Mouse (Mus musculus): ENCODE results near the gene Erc2. TPM values are rescaled to one million over a fixed set of nuclear protein-coding genes. Genes with fewer than 3 reads are reported as not detected.

Gene Erc2
- total RNA-seq, 2 experiments from 2014 or later: 203 to 224 TPM

DNA sequence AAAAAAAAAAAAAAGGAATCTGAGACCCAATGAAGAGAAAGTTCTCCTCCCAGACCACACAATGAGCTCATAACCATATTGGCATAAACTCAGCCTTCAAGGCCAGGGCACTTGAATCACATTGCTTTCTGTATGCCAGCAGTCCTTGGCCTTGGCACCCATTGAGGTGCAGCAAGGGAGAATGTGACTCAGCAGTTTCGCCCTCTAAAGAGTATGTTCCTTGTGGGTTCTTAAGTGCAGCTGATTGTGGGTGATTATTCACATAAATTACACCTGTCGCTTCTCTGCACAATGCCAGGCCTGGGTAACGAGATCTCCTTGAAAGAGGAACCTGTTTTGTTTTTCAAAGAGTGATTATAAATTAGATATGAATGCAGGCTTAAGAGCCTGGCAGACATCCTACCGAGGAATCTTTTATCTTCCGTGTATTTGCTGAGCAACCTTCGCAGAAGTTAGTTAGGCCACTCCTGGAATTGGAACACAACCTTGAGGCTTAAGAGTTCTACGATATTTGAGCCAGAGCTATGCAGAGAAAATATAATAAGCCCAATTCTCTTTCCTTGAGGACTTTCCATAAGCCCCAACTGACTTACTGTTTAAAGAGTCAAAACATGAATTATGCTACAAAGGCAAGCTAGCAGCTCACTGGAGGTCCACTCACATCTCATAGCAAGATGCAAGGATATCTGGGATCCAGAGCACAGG lies 834.3 kb downstream of the Erc2 start:
- no peak for TF ChIP-seq CTCF (IDR thresholded peaks at IDR 0.05)
- DNase-seq (ENCODE audit: extremely low spot score in 1 of 2, low spot score in 2 of 2): no peak
- intact Hi-C loops (cut with DNase I): no loop called here

DNA sequence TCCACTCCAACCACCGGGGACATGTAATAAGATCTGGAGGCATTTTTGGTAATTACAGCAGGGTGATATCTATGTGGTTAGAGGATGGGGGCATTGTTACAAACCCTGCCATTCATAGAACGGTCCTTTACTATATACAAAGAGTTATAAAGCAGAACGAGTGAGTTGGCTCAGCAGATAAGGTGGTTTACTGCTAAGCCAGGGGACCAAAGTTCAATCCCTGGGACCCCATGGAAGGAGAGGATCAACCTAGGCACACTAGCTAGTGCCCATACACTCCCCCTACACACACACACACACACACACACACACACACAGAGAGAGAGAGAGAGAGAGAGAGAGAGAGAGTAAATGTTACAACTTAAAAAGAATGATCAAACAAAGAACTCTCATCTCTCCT lies 835.2 kb downstream of the Erc2 start:
- H3K4me3 ChIP-seq: no peak overlapping the region
- TF ChIP-seq CTCF (IDR thresholded peaks at IDR 0.05): no peak
- no peak for DNase-seq (ENCODE audit: extremely low spot score in 1 of 2, low spot score in 2 of 2)
- H3K27ac ChIP-seq: no peak overlapping the region
- intact Hi-C loops (cut with DNase I): no loop called here

More for the DNA sequence above, 834.3 kb downstream of the Erc2 start:
- H3K4me3 ChIP-seq: no peak overlapping the region
- no peak overlapping the region for H3K27ac ChIP-seq

DNA sequence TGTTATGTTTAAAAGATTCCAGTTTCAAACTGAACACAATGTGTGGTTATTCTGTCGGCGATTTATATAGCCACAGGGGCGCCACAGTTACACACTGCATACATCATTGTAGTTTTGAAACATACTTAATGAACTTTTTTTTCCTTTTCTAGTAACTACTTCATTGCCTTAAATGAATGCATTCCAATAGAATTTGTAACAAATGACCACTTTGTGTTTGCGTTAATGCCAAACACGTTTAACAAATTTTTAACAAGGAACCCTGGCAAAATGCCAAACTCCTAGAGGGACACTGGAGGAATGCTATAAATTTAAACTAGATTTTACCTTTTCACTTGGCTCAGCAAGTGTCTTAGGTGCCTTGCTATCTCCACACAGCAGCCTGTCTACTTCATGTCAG lies 845.7 kb downstream of the Erc2 start:
- Histone ChIP-seq H3K27ac (no peak overlapping the region), H3K4me3 (no peak overlapping the region)
- intact Hi-C loops (cut with DNase I): no loop called here
- no peak for DNase-seq (ENCODE audit: extremely low spot score in 1 of 2, low spot score in 2 of 2)
- no peak for TF ChIP-seq CTCF (IDR thresholded peaks at IDR 0.05)

DNA sequence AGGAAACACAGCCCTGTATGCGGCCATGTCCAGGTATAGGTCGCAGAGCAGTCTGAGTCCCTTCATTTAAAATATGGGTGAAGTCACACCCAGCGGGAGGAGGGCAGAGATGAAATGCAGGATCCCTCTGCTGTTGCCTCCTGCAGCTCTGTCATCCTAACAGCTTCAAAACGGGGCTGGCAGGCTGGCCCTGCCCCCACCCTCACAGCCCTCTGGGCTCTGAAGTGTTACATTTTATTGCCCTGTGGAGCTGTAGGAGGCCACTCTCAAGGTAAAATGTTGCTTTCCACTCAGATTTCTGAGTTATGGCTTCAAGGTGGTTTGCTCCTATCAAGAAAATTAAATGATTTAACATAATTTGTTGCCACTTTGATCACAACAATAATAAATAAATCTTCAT lies 847.5 kb downstream of the Erc2 start:
- intact Hi-C loops (cut with DNase I): no loop called here
- Histone ChIP-seq H3K4me3 (no peak overlapping the region), H3K27ac (no peak overlapping the region)
- no peak for DNase-seq (ENCODE audit: extremely low spot score in 1 of 2, low spot score in 2 of 2)
- TF ChIP-seq CTCF (IDR thresholded peaks at IDR 0.05): no peak

DNA sequence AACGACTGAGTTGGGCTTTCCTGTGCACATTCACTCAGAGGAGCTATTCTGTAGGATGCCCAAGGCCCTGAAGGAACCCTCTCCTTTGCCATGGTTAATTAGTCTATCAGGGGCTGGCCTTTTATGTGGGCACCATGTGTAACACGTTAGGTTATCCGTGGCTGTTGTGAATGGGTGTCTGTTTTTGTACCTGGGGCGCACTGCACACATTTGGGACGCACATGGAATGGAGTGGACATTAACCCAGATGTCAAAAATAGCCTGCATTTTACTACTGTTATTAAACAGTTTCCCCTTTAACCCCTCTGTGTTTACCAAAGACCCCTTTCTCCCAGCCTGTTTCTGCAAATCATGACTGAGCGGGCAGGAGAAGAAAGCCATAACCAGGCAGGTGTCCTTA lies 848.0 kb downstream of the Erc2 start:
- DNase-seq (ENCODE audit: extremely low spot score in 1 of 2, low spot score in 2 of 2): no peak
- H3K4me3 ChIP-seq: no peak overlapping the region
- no peak for TF ChIP-seq CTCF (IDR thresholded peaks at IDR 0.05)
- intact Hi-C loops (cut with DNase I): no loop called here
- no peak overlapping the region for H3K27ac ChIP-seq

DNA sequence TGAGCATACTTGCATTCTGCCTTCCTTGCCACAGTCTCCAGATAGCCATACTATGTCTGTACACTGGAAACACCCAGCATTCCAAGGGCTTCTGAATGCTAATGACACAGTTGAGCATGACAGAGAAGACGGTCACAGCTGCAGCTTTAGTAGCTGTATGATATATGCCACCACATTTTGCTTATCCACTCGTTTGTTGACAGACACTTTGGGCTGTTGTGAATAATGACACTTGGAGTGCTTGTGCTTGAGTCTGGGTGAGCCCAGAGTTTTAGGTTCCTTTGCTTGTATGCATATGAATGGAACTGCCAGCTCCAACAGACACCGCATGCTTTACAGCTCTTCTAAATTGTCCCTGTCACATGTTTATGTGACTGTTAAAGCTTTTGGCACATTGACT lies 852.8 kb downstream of the Erc2 start:
- DNase-seq (ENCODE audit: extremely low spot score in 1 of 2, low spot score in 2 of 2): no peak
- Histone ChIP-seq H3K27ac (no peak overlapping the region), H3K4me3 (no peak overlapping the region)
- TF ChIP-seq CTCF (IDR thresholded peaks at IDR 0.05): no peak
- intact Hi-C loops (cut with DNase I): no loop called here

DNA sequence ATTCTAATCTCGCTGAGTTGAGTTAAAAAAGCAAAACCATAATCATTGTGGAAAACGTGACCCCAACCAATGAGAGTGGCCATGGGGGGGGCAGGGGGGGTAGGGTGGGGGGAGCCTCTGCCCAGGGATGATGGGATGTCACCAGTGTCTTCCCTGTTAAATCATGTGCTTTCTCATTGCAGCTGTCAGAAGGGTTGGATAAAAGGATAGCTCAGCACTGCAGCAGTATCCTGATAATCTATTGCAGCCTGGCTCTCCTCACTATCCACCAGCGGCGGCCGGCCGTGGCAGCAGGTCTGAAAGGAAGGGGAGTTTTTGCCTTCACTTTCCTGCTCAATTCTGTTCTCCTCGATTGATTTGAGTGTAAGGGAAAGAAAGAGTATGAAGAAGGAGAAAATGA lies 853.2 kb downstream of the Erc2 start:
- TF ChIP-seq CTCF (IDR thresholded peaks at IDR 0.05): no peak
- intact Hi-C loops (cut with DNase I): no loop called here
- DNase-seq (ENCODE audit: extremely low spot score in 1 of 2, low spot score in 2 of 2): no peak
- H3K4me3 ChIP-seq: no peak overlapping the region
- no peak overlapping the region for H3K27ac ChIP-seq

DNA sequence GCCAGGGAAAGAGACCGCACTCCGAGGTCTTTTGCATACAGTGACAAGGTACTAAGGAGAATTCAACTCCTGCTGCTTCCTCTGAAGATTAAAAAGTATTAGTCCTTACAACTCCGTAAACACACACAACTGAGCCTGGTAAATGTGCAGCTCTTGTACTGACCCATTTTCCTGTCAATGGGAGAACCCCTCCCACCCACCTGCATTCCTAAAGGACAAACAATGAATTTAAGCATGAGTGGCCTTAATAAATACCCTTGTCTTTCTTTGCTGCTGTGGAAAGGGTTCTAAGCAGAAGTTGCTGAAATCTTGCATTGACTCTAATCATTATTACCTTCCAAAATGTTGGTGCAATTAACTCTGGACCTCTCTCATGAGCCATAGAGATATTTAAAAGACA lies 854.5 kb downstream of the Erc2 start:
- TF ChIP-seq CTCF (IDR thresholded peaks at IDR 0.05): no peak
- intact Hi-C loops (cut with DNase I): no loop called here
- DNase-seq (ENCODE audit: extremely low spot score in 1 of 2, low spot score in 2 of 2): no peak
- Histone ChIP-seq H3K4me3 (no peak overlapping the region), H3K27ac (no peak overlapping the region)

DNA sequence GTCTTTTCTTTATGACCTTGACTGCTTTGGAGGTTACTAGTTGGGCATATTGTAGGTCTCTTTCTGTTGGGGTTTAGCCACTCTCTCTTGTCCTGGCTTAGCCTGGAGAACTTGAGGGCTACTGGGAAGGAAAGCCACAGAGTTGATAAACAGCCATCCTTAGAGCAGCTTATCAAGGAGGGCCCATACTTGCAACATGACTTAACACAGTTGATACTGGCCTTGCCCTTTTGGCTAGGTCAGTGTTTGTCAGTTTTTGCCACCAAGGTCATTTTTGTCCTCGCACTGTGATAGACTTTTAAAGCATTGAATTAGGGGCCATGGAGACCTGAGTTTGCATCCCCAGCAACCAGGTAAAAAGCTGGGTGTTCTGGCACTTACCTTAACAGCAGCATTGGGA lies 858.6 kb downstream of the Erc2 start:
- no peak for TF ChIP-seq CTCF (IDR thresholded peaks at IDR 0.05)
- intact Hi-C loops (cut with DNase I): no loop called here
- H3K4me3 ChIP-seq: no peak overlapping the region

DNA sequence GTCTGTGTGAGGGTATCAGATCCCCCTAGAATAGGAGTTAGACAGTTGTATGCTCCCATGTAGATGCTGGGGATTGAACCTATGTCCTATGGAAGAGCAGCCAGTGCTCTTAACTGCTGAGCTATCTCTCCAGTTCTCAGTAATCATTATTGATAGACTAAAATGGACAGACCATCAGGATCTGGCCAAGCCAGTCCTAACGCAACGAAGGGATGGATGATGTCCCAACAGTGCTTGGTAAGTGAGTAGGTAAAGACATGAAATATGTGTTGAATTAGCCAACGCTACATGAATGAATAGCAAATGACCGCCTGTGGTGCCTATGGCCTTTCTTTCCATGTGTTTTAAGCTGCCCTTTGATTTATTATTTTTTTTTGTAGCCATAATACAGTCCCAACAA lies 871.6 kb downstream of the Erc2 start:
- H3K4me3 ChIP-seq: no peak overlapping the region
- no peak for TF ChIP-seq CTCF (IDR thresholded peaks at IDR 0.05)
- no peak overlapping the region for H3K27ac ChIP-seq
- DNase-seq (ENCODE audit: extremely low spot score in 1 of 2, low spot score in 2 of 2): no peak
- intact Hi-C loops (cut with DNase I): no loop called here

More for the DNA sequence above, 858.6 kb downstream of the Erc2 start:
- DNase-seq (ENCODE audit: extremely low spot score in 1 of 2, low spot score in 2 of 2): no peak
- H3K27ac ChIP-seq: no peak overlapping the region

DNA sequence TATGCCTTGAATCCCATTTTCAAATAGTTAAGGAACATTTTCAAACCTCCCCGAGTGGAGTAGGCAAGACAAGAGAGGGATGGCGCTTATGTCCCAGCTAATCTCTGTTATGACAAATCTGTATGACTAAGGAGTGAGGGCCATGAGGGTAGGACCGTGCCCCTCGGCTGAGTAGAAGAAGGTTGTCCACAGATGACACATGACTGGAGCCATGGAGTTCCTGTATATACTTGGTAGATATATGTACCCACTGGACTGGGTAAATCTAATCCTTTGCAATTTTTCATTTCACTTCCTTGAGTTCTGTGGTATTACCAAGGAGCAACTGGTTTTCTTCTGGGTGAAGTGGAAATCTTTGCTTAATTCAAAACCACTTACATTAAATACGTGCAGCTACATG lies 872.0 kb downstream of the Erc2 start:
- intact Hi-C loops (cut with DNase I): no loop called here
- H3K27ac ChIP-seq: no peak overlapping the region
- no peak overlapping the region for H3K4me3 ChIP-seq

DNA sequence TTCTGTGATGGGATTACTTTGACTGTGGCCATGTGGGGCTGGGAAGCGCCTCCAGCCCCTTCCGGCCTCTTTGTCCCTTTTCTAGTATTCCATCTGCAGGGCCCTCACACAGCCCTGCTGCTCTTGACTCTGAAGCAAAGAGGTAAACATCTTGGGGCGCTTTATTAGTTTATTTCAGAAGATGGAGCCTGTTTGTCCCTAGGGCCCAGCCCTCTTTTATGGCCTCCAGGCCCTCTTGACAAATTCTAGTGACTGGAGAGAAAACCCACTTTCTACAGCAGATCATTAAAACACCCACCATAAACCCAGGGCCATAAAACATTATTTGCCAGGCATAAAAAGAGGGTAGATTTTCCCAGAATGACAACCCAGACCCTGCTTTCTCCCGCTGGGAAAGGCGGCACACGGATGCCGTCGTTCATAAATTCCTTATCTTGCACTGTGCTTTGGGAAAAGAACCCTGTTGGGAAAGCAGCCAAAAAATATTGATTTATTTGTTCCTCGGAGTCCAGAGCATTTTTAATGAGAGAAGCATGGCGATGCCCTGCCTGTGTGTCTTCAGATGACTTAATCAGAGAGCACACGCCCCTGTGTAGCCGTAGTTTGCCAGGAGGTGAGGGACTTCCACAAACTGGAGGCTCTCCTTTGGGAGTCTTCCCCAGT lies 879.1 kb downstream of the Erc2 start:
- Histone ChIP-seq H3K4me3 (no peak overlapping the region), H3K27ac (no peak overlapping the region)
- TF ChIP-seq CTCF (IDR thresholded peaks at IDR 0.05): no peak
- DNase-seq (ENCODE audit: extremely low spot score in 1 of 2, low spot score in 2 of 2): no peak
- intact Hi-C loops (cut with DNase I): loop anchor here (10.0 kb wide), 2 partner anchors 217 to 267 kb away; no protein-coding TSS in a partner anchor

More for the DNA sequence above, 872.0 kb downstream of the Erc2 start:
- no peak for TF ChIP-seq CTCF (IDR thresholded peaks at IDR 0.05)
- DNase-seq (ENCODE audit: extremely low spot score in 1 of 2, low spot score in 2 of 2): no peak

DNA sequence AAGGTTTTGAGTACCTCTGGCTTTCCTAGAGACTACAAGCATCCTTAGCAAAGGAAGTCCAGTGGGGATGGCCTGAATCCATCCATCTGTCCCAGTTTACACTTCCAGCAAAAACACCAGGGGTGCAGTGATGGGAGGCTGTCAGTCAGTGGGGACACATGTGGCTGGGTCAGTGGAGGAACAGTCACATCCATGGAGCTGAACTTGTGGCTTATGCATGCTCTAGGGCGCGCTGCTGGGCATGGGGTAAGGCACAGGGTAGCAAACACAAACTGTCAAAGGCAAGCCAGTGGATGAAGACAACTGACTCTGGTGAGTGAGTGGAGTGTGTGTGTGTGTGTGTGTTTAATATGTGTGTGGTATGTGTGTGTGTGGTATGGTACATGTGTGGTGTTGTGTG lies 881.0 kb downstream of the Erc2 start:
- Histone ChIP-seq H3K4me3 (no peak overlapping the region), H3K27ac (no peak overlapping the region)
- DNase-seq (ENCODE audit: extremely low spot score in 1 of 2, low spot score in 2 of 2): no peak
- TF ChIP-seq CTCF (IDR thresholded peaks at IDR 0.05): no peak
- intact Hi-C loops (cut with DNase I): loop anchor here (10.0 kb wide), 2 partner anchors 218 to 268 kb away; no protein-coding TSS in a partner anchor

Measured in left cerebral cortex, adult 2 months (tissue).